Mouse (Mus musculus): ENCODE measurements at regions not wholly inside any gene's neighbourhood (a gene's known extent, or its start where the extent isn't known, plus 50 kb on each side); places are given as distances from the start of the nearest gene placed in this dataset.

DNA sequence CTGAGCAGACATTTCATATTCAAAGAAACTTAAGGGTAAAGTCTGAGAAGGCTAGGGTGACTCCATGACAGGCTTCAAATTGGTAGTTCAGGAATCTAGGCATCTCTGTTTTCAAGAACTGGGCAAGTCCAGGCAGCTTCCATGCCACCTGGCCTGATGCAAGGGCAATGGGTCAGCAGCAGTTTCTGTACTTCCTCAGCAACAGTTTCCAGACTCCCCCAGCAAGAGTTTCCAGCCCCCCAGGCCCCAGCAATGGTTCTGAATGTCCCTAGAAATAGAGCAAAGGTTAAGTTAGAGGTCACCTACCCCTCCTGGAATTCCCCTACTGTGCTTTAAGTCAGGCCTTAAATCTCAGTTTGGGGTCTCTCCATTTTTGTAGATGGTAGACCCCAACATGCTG lies 203.6 kb upstream of the Nabp1 start:
- no peaks in the 10 kb centered on the region for H3K27me3 ChIP-seq (replicated peaks; ENCODE audit: control insufficient read depth, insufficient read depth, low read length)
- no peaks in the 10 kb centered on the region for H3K4me1 ChIP-seq (ENCODE audit: control insufficient read depth, insufficient read depth, low read depth, low read length)
- H3K36me3 ChIP-seq (ENCODE audit: control insufficient read depth, insufficient read depth, low read length), result no peaks in the 10 kb centered on the region
- no peak overlapping the region for H3K27ac ChIP-seq (ENCODE audit: low read depth, low read length)
- no peak overlapping the region for H3K4me2 ChIP-seq (ENCODE audit: low read length)
- H3K9me3 ChIP-seq (ENCODE audit: control insufficient read depth, low read length), result no peaks in the 10 kb centered on the region
- no peak overlapping the region for H3K4me3 ChIP-seq (ENCODE audit: low read length)
- ATAC-seq, result no peak
- no peak overlapping the region for H3K9ac ChIP-seq (ENCODE audit: low read depth, low read length)

GRCm38 (mm10) chr1:51680725-51681124 lies 202.5 kb upstream of the Nabp1 start:
- Histone ChIP-seq H3K4me3 (ENCODE audit: low read length) (no peak overlapping the region), H3K9ac (ENCODE audit: low read depth, low read length) (no peak overlapping the region), H3K4me2 (ENCODE audit: low read length) (no peak overlapping the region), H3K36me3 (ENCODE audit: control insufficient read depth, insufficient read depth, low read length) (no peaks in the 10 kb centered on the region), H3K4me1 (ENCODE audit: control insufficient read depth, insufficient read depth, low read depth, low read length) (no peaks in the 10 kb centered on the region), H3K27ac (ENCODE audit: low read depth, low read length) (no peak overlapping the region), H3K9me3 (ENCODE audit: control insufficient read depth, low read length) (no peaks in the 10 kb centered on the region), H3K27me3 (replicated peaks; ENCODE audit: control insufficient read depth, insufficient read depth, low read length) (no peaks in the 10 kb centered on the region)
- no peak for ATAC-seq
- WGBS, result 74% methylated on average over 6 of the region's 6 CpGs

GRCm38 (mm10) chr1:51678290-51678928 lies 200.2 kb upstream of the Nabp1 start:
- Histone ChIP-seq H3K9me3 (ENCODE audit: control insufficient read depth, low read length) (no peaks in the 10 kb centered on the region), H3K4me2 (ENCODE audit: low read length) (no peak overlapping the region), H3K27me3 (replicated peaks; ENCODE audit: control insufficient read depth, insufficient read depth, low read length) (no peaks in the 10 kb centered on the region), H3K36me3 (ENCODE audit: control insufficient read depth, insufficient read depth, low read length) (no peaks in the 10 kb centered on the region), H3K4me1 (ENCODE audit: control insufficient read depth, insufficient read depth, low read depth, low read length) (no peaks in the 10 kb centered on the region), H3K27ac (ENCODE audit: low read depth, low read length) (no peak overlapping the region), H3K9ac (ENCODE audit: low read depth, low read length) (no peak overlapping the region), H3K4me3 (ENCODE audit: low read length) (no peak overlapping the region)
- 69% methylated on average over 6 of the region's 6 CpGs for WGBS
- ATAC-seq, result no peak

- Histone ChIP-seq H3K9me3 (ENCODE audit: control insufficient read depth, low read length) (no peaks in the 10 kb centered on the region), H3K4me2 (ENCODE audit: low read length) (no peak overlapping the region), H3K4me1 (ENCODE audit: control insufficient read depth, insufficient read depth, low read depth, low read length) (no peaks in the 10 kb centered on the region), H3K27me3 (replicated peaks; ENCODE audit: control insufficient read depth, insufficient read depth, low read length) (no peaks in the 10 kb centered on the region), H3K4me3 (ENCODE audit: low read length) (no peak overlapping the region), H3K36me3 (ENCODE audit: control insufficient read depth, insufficient read depth, low read length) (no peaks in the 10 kb centered on the region), H3K27ac (ENCODE audit: low read depth, low read length) (no peak overlapping the region), H3K9ac (ENCODE audit: low read depth, low read length) (no peak overlapping the region)
- 50% methylated on average over 5 of the region's 5 CpGs for WGBS
- ATAC-seq, result no peak
Observed at GRCm38 (mm10) chr1:51677802-51678201, 199.6 kb upstream of the Nabp1 start.

DNA sequence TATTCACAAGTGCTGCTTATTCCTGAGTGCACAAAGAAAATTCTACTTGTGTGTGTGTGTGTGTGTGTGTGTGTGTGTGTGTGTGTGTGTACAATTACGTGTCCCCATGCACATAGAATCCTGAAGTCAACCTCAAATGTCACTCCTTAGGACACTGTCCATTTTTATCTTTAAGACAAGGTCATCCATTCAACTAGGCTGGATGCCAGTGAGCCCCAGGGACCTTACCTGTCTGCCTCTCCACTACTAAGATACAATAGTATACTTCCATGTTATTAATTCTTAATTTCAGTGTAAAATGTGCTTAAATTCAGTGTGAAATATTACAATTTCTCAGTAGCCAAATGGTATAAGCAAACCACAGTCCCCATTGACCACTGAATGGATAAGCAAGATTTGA lies 193.5 kb upstream of the Nabp1 start:
- no peaks in the 10 kb centered on the region for H3K36me3 ChIP-seq (ENCODE audit: control insufficient read depth, insufficient read depth, low read length)
- H3K4me3 ChIP-seq (ENCODE audit: low read length), result no peak overlapping the region
- no peaks in the 10 kb centered on the region for H3K27me3 ChIP-seq (replicated peaks; ENCODE audit: control insufficient read depth, insufficient read depth, low read length)
- no peak overlapping the region for H3K4me2 ChIP-seq (ENCODE audit: low read length)
- no peaks in the 10 kb centered on the region for H3K9me3 ChIP-seq (ENCODE audit: control insufficient read depth, low read length)
- no peak overlapping the region for H3K9ac ChIP-seq (ENCODE audit: low read depth, low read length)
- H3K27ac ChIP-seq (ENCODE audit: low read depth, low read length), result no peak overlapping the region
- H3K4me1 ChIP-seq (ENCODE audit: control insufficient read depth, insufficient read depth, low read depth, low read length), result no peaks in the 10 kb centered on the region
- WGBS, result 36% methylated on average over 1 of the region's 1 CpGs
- ATAC-seq, result no peak; the same call in 1 of the 2 replicates

- no peak overlapping the region for H3K27ac ChIP-seq (ENCODE audit: low read depth, low read length)
Observed at GRCm38 (mm10) chr1:51671287-51671686, 193.1 kb upstream of the Nabp1 start.

GRCm38 (mm10) chr1:51670009-51670408 lies 191.8 kb upstream of the Nabp1 start:
- Histone ChIP-seq H3K4me2 (ENCODE audit: low read length) (no peak overlapping the region), H3K4me3 (ENCODE audit: low read length) (no peak overlapping the region)
- WGBS, result 65% methylated on average over 3 of the region's 3 CpGs

More at GRCm38 (mm10) chr1:51671287-51671686, 193.1 kb upstream of the Nabp1 start:
- H3K4me1 ChIP-seq (ENCODE audit: control insufficient read depth, insufficient read depth, low read depth, low read length), result no peaks in the 10 kb centered on the region
- ATAC-seq, result peak; percentile 88
- no peaks in the 10 kb centered on the region for H3K36me3 ChIP-seq (ENCODE audit: control insufficient read depth, insufficient read depth, low read length)
- H3K9me3 ChIP-seq (ENCODE audit: control insufficient read depth, low read length), result no peaks in the 10 kb centered on the region
- no peak overlapping the region for H3K4me2 ChIP-seq (ENCODE audit: low read length)
- no peak overlapping the region for H3K9ac ChIP-seq (ENCODE audit: low read depth, low read length)
- 48% methylated on average over 3 of the region's 3 CpGs for WGBS
- no peaks in the 10 kb centered on the region for H3K27me3 ChIP-seq (replicated peaks; ENCODE audit: control insufficient read depth, insufficient read depth, low read length)
- no peak overlapping the region for H3K4me3 ChIP-seq (ENCODE audit: low read length)

DNA sequence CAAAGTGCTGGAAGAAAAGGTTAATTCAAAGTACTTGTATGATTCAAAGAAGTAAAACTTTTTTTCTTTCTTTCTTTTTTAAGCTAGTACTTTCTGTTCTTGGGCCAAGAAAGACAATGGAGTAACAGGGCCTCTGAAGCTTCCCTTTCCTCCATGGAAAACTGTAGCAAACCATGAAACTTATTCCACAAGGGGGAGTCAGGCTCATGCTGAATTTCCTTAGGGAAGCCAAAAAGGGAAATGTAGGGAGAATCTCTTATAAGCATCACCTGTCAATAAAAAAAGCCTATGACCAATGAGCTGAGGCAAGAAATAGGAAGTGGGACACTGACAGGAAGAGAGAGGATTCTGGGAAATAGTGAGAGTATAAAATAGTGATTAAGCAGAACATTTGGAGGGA lies 190.7 kb upstream of the Nabp1 start:
- Histone ChIP-seq H3K9ac (ENCODE audit: low read depth, low read length) (no peak overlapping the region), H3K4me3 (ENCODE audit: low read length) (no peak overlapping the region), H3K27me3 (replicated peaks; ENCODE audit: control insufficient read depth, insufficient read depth, low read length) (no peaks in the 10 kb centered on the region), H3K27ac (ENCODE audit: low read depth, low read length) (no peak overlapping the region), H3K4me1 (ENCODE audit: control insufficient read depth, insufficient read depth, low read depth, low read length) (no peaks in the 10 kb centered on the region), H3K4me2 (ENCODE audit: low read length) (no peak overlapping the region), H3K9me3 (ENCODE audit: control insufficient read depth, low read length) (no peaks in the 10 kb centered on the region), H3K36me3 (ENCODE audit: control insufficient read depth, insufficient read depth, low read length) (no peaks in the 10 kb centered on the region)
- no peak for ATAC-seq

More at GRCm38 (mm10) chr1:51670009-51670408, 191.8 kb upstream of the Nabp1 start:
- Histone ChIP-seq H3K27ac (ENCODE audit: low read depth, low read length) (no peak overlapping the region), H3K27me3 (replicated peaks; ENCODE audit: control insufficient read depth, insufficient read depth, low read length) (no peaks in the 10 kb centered on the region), H3K9ac (ENCODE audit: low read depth, low read length) (no peak overlapping the region), H3K4me1 (ENCODE audit: control insufficient read depth, insufficient read depth, low read depth, low read length) (no peaks in the 10 kb centered on the region), H3K9me3 (ENCODE audit: control insufficient read depth, low read length) (no peaks in the 10 kb centered on the region), H3K36me3 (ENCODE audit: control insufficient read depth, insufficient read depth, low read length) (no peaks in the 10 kb centered on the region)
- ATAC-seq, result 0 out of 2 replicates have a peak, but pooled peaks have one; percentile 54

DNA sequence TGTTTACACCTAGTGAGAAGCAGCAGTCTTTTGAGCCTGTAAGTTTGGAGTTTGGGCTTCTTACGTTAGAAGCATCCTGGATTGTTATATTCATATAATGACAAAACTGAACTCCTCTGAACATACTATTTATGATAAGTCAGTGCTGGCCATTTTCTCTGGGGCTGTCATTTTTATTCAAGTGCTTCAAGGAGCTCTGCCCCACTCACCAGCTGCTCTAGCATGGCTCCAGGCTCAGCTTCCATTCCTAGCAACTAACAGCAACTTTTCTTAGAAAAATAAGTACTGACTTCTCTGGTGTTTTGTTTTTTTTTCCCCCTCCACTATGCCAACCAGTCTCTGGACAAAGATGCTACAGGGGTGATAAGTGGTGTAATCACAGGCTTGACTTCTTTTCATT lies 182.3 kb upstream of the Nabp1 start:
- 90% methylated on average over 1 of the region's 1 CpGs for WGBS
- H3K4me1 ChIP-seq (ENCODE audit: control insufficient read depth, insufficient read depth, low read depth, low read length), result no peaks in the 10 kb centered on the region

DNA sequence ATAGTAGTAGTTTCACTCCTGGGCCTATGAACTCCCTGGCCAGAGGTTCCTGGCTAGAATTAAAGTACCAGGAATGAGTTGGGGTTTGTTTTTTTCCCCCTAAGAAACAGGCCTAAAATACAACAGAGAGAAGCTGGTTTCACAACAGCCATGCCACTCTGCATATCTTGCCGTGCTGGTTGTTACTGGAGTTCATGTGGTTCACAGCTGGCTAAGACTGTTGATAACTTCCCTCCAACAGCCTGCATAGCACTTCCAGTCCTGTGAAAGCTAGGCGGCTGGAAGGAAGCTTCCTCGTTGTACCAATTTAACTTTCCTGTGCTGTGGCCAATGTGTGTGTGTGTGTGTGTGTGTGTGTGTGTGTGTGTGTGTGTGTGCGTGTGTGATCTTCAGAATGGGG lies 179.0 kb upstream of the Nabp1 start:
- no peaks in the 10 kb centered on the region for H3K4me1 ChIP-seq (ENCODE audit: control insufficient read depth, insufficient read depth, low read depth, low read length)
- no peaks in the 10 kb centered on the region for H3K27me3 ChIP-seq (replicated peaks; ENCODE audit: control insufficient read depth, insufficient read depth, low read length)
- no peaks in the 10 kb centered on the region for H3K36me3 ChIP-seq (ENCODE audit: control insufficient read depth, insufficient read depth, low read length)
- H3K9ac ChIP-seq (ENCODE audit: low read depth, low read length), result no peak overlapping the region
- no peak overlapping the region for H3K4me3 ChIP-seq (ENCODE audit: low read length)
- no peak overlapping the region for H3K27ac ChIP-seq (ENCODE audit: low read depth, low read length)
- no peak for ATAC-seq
- H3K9me3 ChIP-seq (ENCODE audit: control insufficient read depth, low read length), result no peaks in the 10 kb centered on the region
- no peak overlapping the region for H3K4me2 ChIP-seq (ENCODE audit: low read length)
- WGBS, result 83% methylated on average over 4 of the region's 4 CpGs

More for the DNA sequence above, 182.3 kb upstream of the Nabp1 start:
- Histone ChIP-seq H3K27me3 (replicated peaks; ENCODE audit: control insufficient read depth, insufficient read depth, low read length) (no peaks in the 10 kb centered on the region), H3K9ac (ENCODE audit: low read depth, low read length) (no peak overlapping the region), H3K36me3 (ENCODE audit: control insufficient read depth, insufficient read depth, low read length) (no peaks in the 10 kb centered on the region), H3K4me3 (ENCODE audit: low read length) (no peak overlapping the region), H3K9me3 (ENCODE audit: control insufficient read depth, low read length) (no peaks in the 10 kb centered on the region), H3K27ac (ENCODE audit: low read depth, low read length) (no peak overlapping the region), H3K4me2 (ENCODE audit: low read length) (no peak overlapping the region)
- ATAC-seq, result no peak
